Mouse (Mus musculus) CD4-positive helper T cell, adult 2 months (primary cell): ENCODE data around the gene App.
A peak's percentile ranks its signal among the peaks of the same experiment; 100 is the strongest.

Experiments used
- DNase-seq: peaks from one replicate; pipeline ENCODE4 v3.0.0-alpha.2; 2012; ENCODE audit warnings: low read depth, missing footprints, low spot score

App gene

GRCm38 (mm10) chr16:85173373-85174081, at the start of gene App:
TSS of gene App (minus strand) at chr16:85173766.
- peak; percentile 75 for DNase-seq

GRCm38 (mm10) chr16:85215846-85216245, 42.3 kb upstream of the App start:
- no peak for DNase-seq

GRCm38 (mm10) chr16:85215173-85215572, 41.6 kb upstream of the App start:
- DNase-seq, result no peak

- no peak for DNase-seq
Measured at GRCm38 (mm10) chr16:85195622-85196021, 22.1 kb upstream of the App start.

- no peak for DNase-seq
Measured at GRCm38 (mm10) chr16:85195167-85195566, 21.6 kb upstream of the App start.

- no peak for DNase-seq
Measured at GRCm38 (mm10) chr16:85181502-85181901, 7.9 kb upstream of the App start.

- no peak for DNase-seq
Measured at GRCm38 (mm10) chr16:85180710-85181109, 7.1 kb upstream of the App start.

GRCm38 (mm10) chr16:85176666-85177065, 3.1 kb upstream of the App start:
- no peak for DNase-seq

- peak; percentile 27 for DNase-seq
Measured at GRCm38 (mm10) chr16:85172571-85173372, 794 bp downstream of the App start.

- no peak for DNase-seq
Measured at GRCm38 (mm10) chr16:85171976-85172570, 1.5 kb downstream of the App start.

GRCm38 (mm10) chr16:85170826-85171510, 2.6 kb downstream of the App start:
- no peak for DNase-seq

GRCm38 (mm10) chr16:85168821-85169220, 4.7 kb downstream of the App start:
- DNase-seq, result no peak

GRCm38 (mm10) chr16:85166205-85166604, 7.4 kb downstream of the App start:
- no peak for DNase-seq

GRCm38 (mm10) chr16:85165631-85166030, 7.9 kb downstream of the App start:
- DNase-seq, result no peak

- no peak for DNase-seq
Measured at GRCm38 (mm10) chr16:85165177-85165576, 8.4 kb downstream of the App start.

- no peak for DNase-seq
Measured at GRCm38 (mm10) chr16:85162779-85163178, 10.8 kb downstream of the App start.

GRCm38 (mm10) chr16:85160140-85160539, 13.4 kb downstream of the App start:
- DNase-seq, result no peak

GRCm38 (mm10) chr16:85157796-85158546, 15.6 kb downstream of the App start:
- DNase-seq, result no peak

- DNase-seq, result no peak
Measured at GRCm38 (mm10) chr16:85157156-85157555, 16.4 kb downstream of the App start.

- no peak for DNase-seq
Measured at GRCm38 (mm10) chr16:85155836-85156235, 17.7 kb downstream of the App start.

GRCm38 (mm10) chr16:85152457-85152856, 21.1 kb downstream of the App start:
- no peak for DNase-seq
